Mouse (Mus musculus) liver, adult 2 months (tissue): ENCODE measurements around the gene Ctdspl.

Experiments used
- CTCF ChIP-seq: fragments of 200-500 bp; IDR thresholded peaks from 2 replicates; pipeline ENCODE4 v1.5.1; 2011; ENCODE audit warnings: low read depth, low read length, control low read depth
- POLR2A ChIP-seq: fragments of 200-500 bp; IDR thresholded peaks from 2 replicates; pipeline ENCODE4 v1.6.1; 2011; ENCODE audit warnings: low read length, control low read depth; ENCODE audit not compliant: insufficient read depth; ENCODE audit errors: extremely low read depth

DNA sequence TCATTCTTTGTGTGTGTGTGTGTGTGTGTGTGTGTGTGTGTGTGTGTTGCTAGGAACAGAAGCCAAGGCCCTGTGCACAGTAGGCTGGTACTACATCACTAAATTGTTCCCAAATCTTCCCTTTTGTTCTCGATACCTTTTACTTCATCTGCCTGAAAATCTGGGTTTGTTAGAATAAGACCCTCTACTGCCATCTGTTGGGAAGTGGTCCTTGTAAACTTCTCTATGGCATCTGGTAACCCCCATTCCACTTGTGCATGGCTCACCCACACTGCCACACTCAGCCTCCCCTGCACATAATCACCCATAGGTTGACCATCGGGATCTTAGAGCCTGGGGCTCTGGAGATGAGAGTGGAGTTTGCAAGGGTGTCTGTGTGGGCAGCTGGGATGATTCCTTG is 31.2 kb upstream of the Ctdspl start:
- TF ChIP-seq POLR2A (no peak), CTCF (no peak)
